Mouse (Mus musculus) erythroblast, adult 5-6 weeks (primary cell): ENCODE measurements around the gene Unc45a. TPM values are rescaled to one million over a fixed set of nuclear protein-coding genes. Genes with fewer than 3 reads are reported as not detected.

ENCODE experiments used
- ATAC-seq: replicated peaks from 2 replicates; pipeline ENCODE4 v1.8.0; 2016; ENCODE audit warnings: moderate number of reproducible peaks, mild to moderate bottlenecking, moderate TSS enrichment, inconsistent platforms; ENCODE audit not compliant: poor library complexity, low FRiP score, severe bottlenecking
- total RNA-seq, 2 experiments: library from RNA; stranded (forward) in 1 of 2; stranded (reverse) in 1 of 2; fragments of 150-400 nt in 1 of 2; fragments of 200-764, 138-1000 nt in 1 of 2; gene quantifications; 2 replicates each; pipeline versions ENCODE4 v1.2.3 to v1.2.4; 2015 to 2017; ENCODE audit warnings: low replicate concordance in 2 of 2

Gene Unc45a
- total RNA-seq, 2 experiments from 2014 or later = 1.5 to 4.8 TPM

DNA sequence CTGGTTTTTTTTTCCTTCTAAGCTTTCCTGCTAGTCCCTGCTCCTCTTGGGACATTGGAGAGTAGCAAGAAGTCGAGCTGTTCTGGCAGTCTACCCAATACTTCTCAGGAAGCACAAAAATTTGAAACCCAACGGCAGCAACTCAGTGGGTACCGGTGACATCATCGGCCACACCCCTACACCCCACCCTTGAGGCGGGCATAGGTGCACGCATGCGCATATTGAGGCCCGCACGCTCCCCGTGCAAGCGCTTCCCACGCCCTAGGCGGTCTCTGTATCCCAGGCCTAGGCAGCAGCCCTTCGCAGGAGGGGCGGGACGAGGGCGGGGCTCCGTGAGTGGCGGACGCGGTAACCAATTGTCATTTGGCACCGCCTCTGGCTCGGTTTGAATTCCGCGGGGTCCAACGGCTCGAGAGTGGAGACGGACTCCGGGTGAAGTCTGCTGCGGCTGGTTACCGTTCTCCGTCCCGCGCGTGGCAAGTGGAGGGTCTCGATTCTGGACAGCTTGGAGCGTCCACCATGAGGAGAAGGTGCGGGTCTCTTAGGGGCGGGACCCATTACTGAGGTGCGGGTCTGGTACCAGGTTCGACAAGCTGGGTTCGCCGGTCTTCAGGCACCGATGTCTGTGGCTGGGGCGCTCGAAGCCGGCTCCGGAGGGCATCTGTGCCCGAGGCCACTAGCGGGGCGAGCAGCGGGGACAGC is 46.6 kb downstream of the Unc45a start, which contains the start of gene Prc1:
Gene Prc1, plus strand, starts transcription at position 389 of the 702 bp plus-strand sequence.
- peak; percentile 93 for ATAC-seq

DNA sequence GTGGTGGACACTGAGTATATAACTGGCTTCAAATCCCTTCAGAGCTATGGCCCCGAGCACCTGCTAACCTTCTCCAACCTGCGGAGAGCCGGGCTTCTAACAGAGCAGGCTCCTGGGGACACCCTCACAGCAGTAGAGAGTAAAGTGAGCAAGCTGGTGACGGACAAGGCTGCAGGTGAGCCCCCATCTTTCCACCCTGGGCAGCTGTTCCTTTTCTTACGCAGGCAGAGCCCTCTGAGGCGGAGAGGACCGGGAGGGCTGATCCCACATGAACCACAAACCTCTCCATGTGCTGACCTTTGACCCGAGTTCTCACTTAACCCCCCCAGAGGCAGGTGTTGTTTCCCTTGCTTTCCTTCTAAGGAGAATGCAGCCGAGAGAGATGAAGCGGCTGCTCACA is 53.1 kb downstream of the Unc45a start:
- no peak for ATAC-seq

DNA sequence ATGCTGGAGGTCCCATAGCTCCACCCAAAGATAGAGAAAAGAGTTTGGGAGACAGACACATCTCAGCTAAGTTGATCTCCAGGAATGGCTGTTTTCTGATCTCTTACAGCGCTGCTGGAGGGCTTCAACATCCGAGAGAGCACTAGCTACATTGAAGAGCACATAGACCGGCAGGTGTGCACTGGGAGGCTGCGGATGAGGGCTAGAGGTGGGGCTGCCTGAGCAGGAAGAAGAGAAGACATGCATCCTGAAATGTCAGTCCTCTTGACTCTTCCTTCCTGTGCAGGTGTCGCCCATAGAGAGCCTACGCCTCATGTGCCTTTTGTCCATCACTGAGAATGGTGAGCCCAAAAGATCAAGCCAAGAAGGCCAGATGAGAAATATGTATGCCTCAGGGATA is 55.1 kb downstream of the Unc45a start:
- no peak for ATAC-seq

- no peak for ATAC-seq
Measured at GRCm38 (mm10) chr7:80284391-80284790, 56.4 kb downstream of the Unc45a start.

- no peak for ATAC-seq
Measured at GRCm38 (mm10) chr7:80283226-80283918, 57.4 kb downstream of the Unc45a start.

DNA sequence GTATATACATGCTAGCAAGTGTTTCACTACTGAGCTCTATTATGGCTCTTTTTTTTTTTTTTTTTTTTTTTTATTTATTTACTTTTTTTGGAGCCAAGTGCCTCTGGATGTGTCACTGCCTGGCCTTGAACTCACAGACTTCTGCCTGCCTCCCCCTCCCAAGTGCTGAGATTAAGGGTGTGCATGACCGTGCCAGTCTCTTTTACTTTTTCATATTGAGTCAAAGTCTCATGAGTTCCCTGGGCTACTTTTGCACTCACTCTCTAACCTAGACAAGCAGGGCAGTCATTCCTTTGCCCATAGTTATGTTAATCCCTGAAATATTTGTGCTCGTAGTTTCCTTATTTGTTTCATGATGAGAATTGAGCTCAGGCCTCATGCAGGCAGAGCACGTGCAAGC is 59.2 kb downstream of the Unc45a start:
- ATAC-seq = no peak

DNA sequence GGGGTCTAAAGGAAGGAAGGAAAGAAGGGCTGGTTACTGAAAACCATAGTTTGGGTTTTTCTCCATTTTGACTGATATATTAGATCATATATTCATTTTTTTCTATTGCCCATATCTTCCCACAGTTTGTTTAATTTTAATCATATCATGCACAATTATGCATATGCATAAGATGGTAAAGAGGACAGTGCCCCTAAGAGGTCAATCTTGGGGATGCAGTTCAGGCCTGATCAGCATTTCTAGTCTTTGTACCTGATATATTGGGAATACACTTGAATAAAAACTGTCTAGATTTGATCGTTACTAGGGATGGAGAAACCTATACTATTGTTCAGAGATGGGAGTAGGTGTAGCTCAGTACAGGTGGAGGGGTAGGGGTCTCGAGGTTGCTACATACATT is 59.8 kb downstream of the Unc45a start:
- 0 out of 2 replicates have a peak, but pooled peaks have one; percentile 38 for ATAC-seq

GRCm38 (mm10) chr7:80280032-80280431 is 60.8 kb downstream of the Unc45a start:
- no peak for ATAC-seq

DNA sequence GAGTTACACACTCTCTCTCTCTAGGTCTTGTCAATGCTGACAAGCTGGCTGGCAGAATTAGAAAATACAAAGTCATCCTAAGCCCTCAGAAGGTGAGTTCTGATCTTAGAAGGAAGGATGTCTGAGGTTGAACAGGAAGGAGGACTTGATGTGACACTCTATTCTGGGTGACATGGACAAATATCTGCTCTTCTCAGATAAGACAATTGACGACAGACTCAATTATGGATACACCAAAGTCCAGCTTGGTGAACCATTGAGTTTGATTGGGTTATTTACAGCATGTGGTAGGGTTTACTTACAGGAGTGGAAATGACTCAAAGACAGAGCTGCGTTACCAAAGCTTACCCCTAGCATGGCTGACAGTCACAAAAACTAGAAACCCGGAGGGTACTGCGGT is 64.4 kb downstream of the Unc45a start:
- no peak for ATAC-seq

Other genes with a start within 250 kb of the Unc45a start
- gene Idh2, start 225.6 kb downstream of the Unc45a start, total RNA-seq (2015; ENCODE audit: low replicate concordance) = 20.3 and 31.3 TPM in 2 replicates
- 17.6 and 24.5 TPM in 2 replicates for gene Idh2, start 225.6 kb downstream of the Unc45a start, total RNA-seq (2017; ENCODE audit: low replicate concordance)
- gene Sema4b, start 154.2 kb downstream of the Unc45a start, total RNA-seq (2015; ENCODE audit: low replicate concordance) = 19.9 and 22.1 TPM in 2 replicates
- 33.7 and 49.8 TPM in 2 replicates for gene Sema4b, start 154.2 kb downstream of the Unc45a start, total RNA-seq (2017; ENCODE audit: low replicate concordance)
- 21.3 and 41.8 TPM in 2 replicates for gene Cib1, start 108.2 kb downstream of the Unc45a start, total RNA-seq (2015; ENCODE audit: low replicate concordance)
- gene Cib1, start 108.2 kb downstream of the Unc45a start, total RNA-seq (2017; ENCODE audit: low replicate concordance) = 29.8 and 37.1 TPM in 2 replicates
- gene Gdpgp1, start 108.1 kb downstream of the Unc45a start, total RNA-seq (2015; ENCODE audit: low replicate concordance) = 0.77 TPM in 1 of 2 replicates, not detected in the other
- gene Gdpgp1, start 108.1 kb downstream of the Unc45a start, total RNA-seq (2017; ENCODE audit: low replicate concordance) = 0.94 and 2.0 TPM in 2 replicates
- not detected in 2 replicates for gene Ttll13, start 94.6 kb downstream of the Unc45a start, total RNA-seq (2015; ENCODE audit: low replicate concordance)
- 1.5 TPM in 1 of 2 replicates, not detected in the other for gene Ttll13, start 94.6 kb downstream of the Unc45a start, total RNA-seq (2017; ENCODE audit: low replicate concordance)
- 5.2 and 7.7 TPM in 2 replicates for gene Ngrn, start 79.8 kb downstream of the Unc45a start, total RNA-seq (2015; ENCODE audit: low replicate concordance)
- gene Ngrn, start 79.8 kb downstream of the Unc45a start, total RNA-seq (2017; ENCODE audit: low replicate concordance) = 5.6 and 9.9 TPM in 2 replicates
- 3.8 and 12.7 TPM in 2 replicates for gene Vps33b, start 71.4 kb downstream of the Unc45a start, total RNA-seq (2015; ENCODE audit: low replicate concordance)
- gene Vps33b, start 71.4 kb downstream of the Unc45a start, total RNA-seq (2017; ENCODE audit: low replicate concordance) = 4.9 and 7.5 TPM in 2 replicates
- 59.4 and 74.7 TPM in 2 replicates for gene Prc1, start 46.6 kb downstream of the Unc45a start, total RNA-seq (2015; ENCODE audit: low replicate concordance)
- gene Prc1, start 46.6 kb downstream of the Unc45a start, total RNA-seq (2017; ENCODE audit: low replicate concordance) = 188 and 334 TPM in 2 replicates
- gene Rccd1, start 16.6 kb downstream of the Unc45a start, total RNA-seq (2015; ENCODE audit: low replicate concordance) = 2.5 and 18.8 TPM in 2 replicates
- gene Rccd1, start 16.6 kb downstream of the Unc45a start, total RNA-seq (2017; ENCODE audit: low replicate concordance) = 0.98 and 4.4 TPM in 2 replicates
- gene Hddc3, start 2.1 kb upstream of the Unc45a start, total RNA-seq (2015; ENCODE audit: low replicate concordance) = 2.3 TPM in 1 of 2 replicates, not detected in the other
- 2.6 TPM in 2 replicates for gene Hddc3, start 2.1 kb upstream of the Unc45a start, total RNA-seq (2017; ENCODE audit: low replicate concordance)
- 3.6 and 7.5 TPM in 2 replicates for gene Man2a2, start 30.4 kb upstream of the Unc45a start, total RNA-seq (2015; ENCODE audit: low replicate concordance)
- gene Man2a2, start 30.4 kb upstream of the Unc45a start, total RNA-seq (2017; ENCODE audit: low replicate concordance) = 4.5 and 6.6 TPM in 2 replicates
- 56.5 and 60.0 TPM in 2 replicates for gene Fes, start 46.9 kb upstream of the Unc45a start, total RNA-seq (2015; ENCODE audit: low replicate concordance)
- 24.4 and 31.2 TPM in 2 replicates for gene Fes, start 46.9 kb upstream of the Unc45a start, total RNA-seq (2017; ENCODE audit: low replicate concordance)
- 23.0 and 23.1 TPM in 2 replicates for gene Furin, start 64.4 kb upstream of the Unc45a start, total RNA-seq (2015; ENCODE audit: low replicate concordance)
- 29.1 and 33.5 TPM in 2 replicates for gene Furin, start 64.4 kb upstream of the Unc45a start, total RNA-seq (2017; ENCODE audit: low replicate concordance)
- gene Blm, start 194.1 kb upstream of the Unc45a start, total RNA-seq (2015; ENCODE audit: low replicate concordance) = 53.5 and 82.0 TPM in 2 replicates
- 52.8 and 54.9 TPM in 2 replicates for gene Blm, start 194.1 kb upstream of the Unc45a start, total RNA-seq (2017; ENCODE audit: low replicate concordance)